In the genomic region with DNA sequence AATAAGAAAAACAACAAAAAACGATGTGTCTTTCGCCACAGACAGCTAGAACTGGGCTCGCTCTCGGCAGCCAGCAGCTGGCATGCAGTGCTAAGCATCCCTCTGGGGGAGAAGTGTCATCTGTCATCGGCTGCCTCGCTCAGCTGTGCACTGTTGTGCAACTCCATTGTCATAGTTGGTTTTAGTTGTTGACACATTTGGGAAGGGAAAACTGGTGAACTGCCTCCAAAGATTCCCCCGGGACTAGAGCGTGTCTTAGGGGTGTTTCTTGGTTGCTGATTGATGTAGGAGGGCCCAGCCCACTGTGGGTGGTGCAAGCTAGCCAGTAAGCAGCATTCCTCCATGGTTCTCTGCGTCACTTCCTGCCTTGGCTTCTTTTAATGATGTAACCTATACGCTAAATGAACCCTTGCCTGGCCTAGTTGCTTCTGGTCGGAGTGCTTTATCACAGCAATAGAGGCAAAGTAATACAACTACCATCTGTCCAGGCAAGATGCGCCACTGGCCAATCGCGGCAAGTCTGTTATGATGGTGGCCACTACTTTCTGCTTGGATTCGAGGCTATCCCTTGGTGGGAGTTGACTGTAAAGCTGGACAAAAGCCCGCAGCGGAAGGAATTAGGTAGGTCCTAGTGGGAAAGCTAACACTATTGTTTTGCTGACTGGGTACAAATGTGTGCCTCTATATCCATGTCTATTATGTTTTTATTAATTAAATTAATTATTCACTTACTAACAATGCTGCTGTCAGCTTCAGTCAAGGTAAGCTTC, we compare ENCODE assay signal across 9 mouse cellular contexts. TPM values are rescaled to one million over a fixed set of nuclear protein-coding genes. Genes with fewer than 3 reads are reported as not detected.
DNase-seq lines count a peak whose midpoint lies in the region; ATAC-seq and TF ChIP-seq lines count a peak whose summit lies in the region.
"Had no signal": no experiment of that assay in that cellular context is flagged by ENCODE, and none has a peak within 500 bp of the region (broad histone marks: within the 10 kb centered on the region; RNA-seq: fewer than 3 reads in every experiment).

No protein-coding gene starts in this region.

- in situ Hi-C loops in CH12.LX (cut with MboI; ENCODE audit: low pct_ligation_motif_present, low pct_unique_long_range_greater_than_20kb, low sequenced_read_pairs), result no loop called here

- 0 out of 2 replicates have a peak, but pooled peaks cover 3% of the 10 kb centered on the region for H3K79me2 ChIP-seq in CH12.LX (replicated peaks; ENCODE audit: control insufficient read depth, extremely low read depth, insufficient read depth, poor library complexity, severe bottlenecking)

- dilution Hi-C loops in CH12.LX (cut with MboI; ENCODE audit: extremely low pct_ligation_motif_present, extremely low pct_unique_long_range_greater_than_20kb, low sequenced_read_pairs), result no loop called here

- H3K36me3 ChIP-seq in heart, embryonic 11.5 days (ENCODE audit: control insufficient read depth, insufficient read depth, low read length), result no peaks in the 10 kb centered on the region
- peaks cover 0 to 38% of the 10 kb centered on the region in 2 experiments for H3K36me3 ChIP-seq in CH12.LX (replicated peaks in 1 of 2; ENCODE audit: control insufficient read depth in 1 of 2, insufficient read depth in 1 of 2, low read length in 1 of 2)
- no peaks in the 10 kb centered on the region for H3K36me3 ChIP-seq in hindbrain, embryonic 14.5 days (replicated peaks; ENCODE audit: control insufficient read depth, insufficient read depth)
- peaks cover 18% of the 10 kb centered on the region for H3K36me3 ChIP-seq in lung, postnatal 0 days (ENCODE audit: insufficient read depth, low read length)

- TF ChIP-seq POLR2A in CH12.LX (IDR thresholded peaks at IDR 0.05; ENCODE audit: low read depth, low read length), result peak; percentile 48
- TF ChIP-seq POLR2A in embryonic fibroblast, embryonic 13.5 days (IDR thresholded peaks at IDR 0.05; ENCODE audit: low read depth, low read length), result no peak

- H3K27ac ChIP-seq in heart, embryonic 11.5 days (ENCODE audit: low read depth, low read length), result no peak overlapping the region
- no peak overlapping the region for H3K27ac ChIP-seq in CH12.LX (ENCODE audit: insufficient read depth, low read depth)
- H3K27ac ChIP-seq in embryonic fibroblast, embryonic 13.5 days (ENCODE audit: insufficient read depth, low read length), result peak overlapping the region; percentile 36; the same call in 1 of the 2 replicates
- H3K27ac ChIP-seq in hindbrain, embryonic 14.5 days, result peak overlapping the region; percentile 63; the same call in 1 of the 2 replicates
- H3K27ac ChIP-seq in lung, postnatal 0 days (ENCODE audit: low read length), result no peak overlapping the region
- H3K27ac ChIP-seq in left cerebral cortex, adult 2 months, result no peak overlapping the region

- H3K4me2 ChIP-seq in heart, embryonic 11.5 days, result no peak overlapping the region
- peak overlapping the region; percentile 7; the same call in 1 of the 2 replicates for H3K4me2 ChIP-seq in CH12.LX (ENCODE audit: insufficient read depth, low read depth, poor library complexity, severe bottlenecking)
- peak overlapping the region; percentile 19 for H3K4me2 ChIP-seq in hindbrain, embryonic 14.5 days (replicated peaks)
- no peak overlapping the region for H3K4me2 ChIP-seq in lung, postnatal 0 days (replicated peaks; ENCODE audit: low read depth, low read length)

- no peak for TF ChIP-seq EP300 in CH12.LX (IDR thresholded peaks at IDR 0.05; ENCODE audit: low read length)
- TF ChIP-seq EP300 in lung, postnatal 0 days (IDR thresholded peaks at IDR 0.05), result peak; percentile 61; the same call in 1 of the 2 replicates

- intact Hi-C loops in left cerebral cortex, adult 2 months (cut with DNase I), result no loop called here

- H3K4me3 ChIP-seq in heart, embryonic 11.5 days (ENCODE audit: low read depth, low read length), result no peak overlapping the region
- peak overlapping the region; percentile 55 to 98 (median 62) for H3K4me3 ChIP-seq in CH12.LX (replicated peaks in 1 of 3; ENCODE audit: low read depth in 2 of 3, low read length in 2 of 3, poor library complexity in 1 of 3)
- no peak overlapping the region for H3K4me3 ChIP-seq in embryonic fibroblast, embryonic 13.5 days (ENCODE audit: insufficient read depth, low read length)
- 0 out of 2 replicates have a peak overlapping the region, but pooled peaks have one; percentile 9 for H3K4me3 ChIP-seq in hindbrain, embryonic 14.5 days (replicated peaks; ENCODE audit: low read length)
- no peak overlapping the region for H3K4me3 ChIP-seq in lung, postnatal 0 days (ENCODE audit: low read depth, low read length)
- no peak overlapping the region for H3K4me3 ChIP-seq in left cerebral cortex, adult 2 months

- H3K9me3 ChIP-seq in heart, embryonic 11.5 days (replicated peaks; ENCODE audit: control insufficient read depth, low read length), result no peaks in the 10 kb centered on the region
- H3K9me3 ChIP-seq in CH12.LX (replicated peaks; ENCODE audit: low read length), result no peaks in the 10 kb centered on the region
- no peaks in the 10 kb centered on the region for H3K9me3 ChIP-seq in hindbrain, embryonic 14.5 days (ENCODE audit: control insufficient read depth, low read length)
- no peaks in the 10 kb centered on the region for H3K9me3 ChIP-seq in lung, postnatal 0 days (ENCODE audit: low read length)

- no peak for TF ChIP-seq RAD21 in CH12.LX (IDR thresholded peaks at IDR 0.05; ENCODE audit: low read depth, low read length)

- peak; percentile 98 for DNase-seq in heart, adult 11 months
- peak; percentile 94 for DNase-seq in CH12.LX (ENCODE audit: extremely low read depth)
- peak; percentile 66 for DNase-seq in hindbrain, embryonic 14.5 days (ENCODE audit: low spot score)
- peak; percentile 89 for DNase-seq in lung, postnatal 0 days (ENCODE audit: low spot score)
- peak; percentile 61 for DNase-seq in thymus, postnatal 4 days
- DNase-seq in left cerebral cortex, adult 2 months (ENCODE audit: extremely low spot score in 1 of 2, low spot score in 2 of 2), result no peak

- no peak for TF ChIP-seq CTCF in CH12.LX (conservative IDR thresholded peaks at IDR 0.05 in 1 of 2, IDR thresholded peaks at IDR 0.05 in 1 of 2; ENCODE audit: low read depth in 2 of 2, low read length in 2 of 2)
- no peak for TF ChIP-seq CTCF in embryonic fibroblast, embryonic 13.5 days (IDR thresholded peaks at IDR 0.05; ENCODE audit: borderline replicate concordance, insufficient read depth, low read length)
- TF ChIP-seq CTCF in lung, postnatal 0 days (IDR thresholded peaks at IDR 0.05), result no peak
- TF ChIP-seq CTCF in left cerebral cortex, adult 2 months (IDR thresholded peaks at IDR 0.05), result no peak

- H3K4me1 ChIP-seq in heart, embryonic 11.5 days (ENCODE audit: control insufficient read depth, insufficient read depth, low read length), result no peaks in the 10 kb centered on the region
- H3K4me1 ChIP-seq in CH12.LX (ENCODE audit: control insufficient read depth in 1 of 2, insufficient read depth in 2 of 2), result peaks cover 5 to 25% of the 10 kb centered on the region in 2 experiments; a peak in 3 of 4 replicates
- no peaks in the 10 kb centered on the region for H3K4me1 ChIP-seq in embryonic fibroblast, embryonic 13.5 days (ENCODE audit: control insufficient read depth, insufficient read depth, low read length)
- H3K4me1 ChIP-seq in hindbrain, embryonic 14.5 days (replicated peaks; ENCODE audit: control insufficient read depth, insufficient read depth, low read length), result no peaks in the 10 kb centered on the region
- H3K4me1 ChIP-seq in lung, postnatal 0 days (ENCODE audit: insufficient read depth, low read depth, low read length), result no peaks in the 10 kb centered on the region

- ATAC-seq in heart, embryonic 11.5 days (replicated peaks; ENCODE audit: insufficient number of reproducible peaks, low FRiP score, low TSS enrichment), result no peak
- peak; percentile 57; the same call in 1 of the 2 replicates for ATAC-seq in hindbrain, embryonic 14.5 days (ENCODE audit: low FRiP score)
- ATAC-seq in lung, postnatal 0 days, result peak; percentile 91
- ATAC-seq: Patski had no signal

- 65% methylated on average over 17 of the region's 17 CpGs for WGBS in heart, embryonic 11.5 days (ENCODE audit: insufficient replicate concordance)
- 53% methylated on average over 17 of the region's 17 CpGs for WGBS in hindbrain, embryonic 14.5 days
- 64% methylated on average over 17 of the region's 17 CpGs for WGBS in lung, postnatal 0 days

- no peak overlapping the region for H3K9ac ChIP-seq in heart, embryonic 11.5 days (ENCODE audit: low read depth, low read length)
- H3K9ac ChIP-seq in CH12.LX (ENCODE audit: insufficient read depth, low read depth), result no peak overlapping the region; the same call in 1 of the 2 replicates
- H3K9ac ChIP-seq in hindbrain, embryonic 14.5 days, result no peak overlapping the region
- no peak overlapping the region for H3K9ac ChIP-seq in lung, postnatal 0 days (replicated peaks; ENCODE audit: low read depth)

- no peaks in the 10 kb centered on the region for H3K27me3 ChIP-seq in heart, embryonic 11.5 days (ENCODE audit: control insufficient read depth, insufficient read depth, low read length)
- no peaks in the 10 kb centered on the region for H3K27me3 ChIP-seq in CH12.LX (replicated peaks)
- no peaks in the 10 kb centered on the region for H3K27me3 ChIP-seq in hindbrain, embryonic 14.5 days (ENCODE audit: control insufficient read depth, insufficient read depth, low read length)
- no peaks in the 10 kb centered on the region for H3K27me3 ChIP-seq in lung, postnatal 0 days (replicated peaks; ENCODE audit: insufficient read depth, low read length)
- H3K27me3 ChIP-seq: Patski had no signal

TF ChIP-seq in CH12.LX, 34 proteins besides CTCF, POLR2A, EP300 and RAD21 (continues in another document):
- no peak for TF ChIP-seq BHLHE40 (IDR thresholded peaks at IDR 0.05; ENCODE audit: low read depth, low read length)

RNA-seq across cellular contexts. Expression of a gene that starts 11.2 kb away (rescaled TPM):
- 41.9 and 44.6 TPM in 2 replicates for polyA plus RNA-seq in heart, embryonic 11.5 days (2014; fragmentation: Nextera tagmentation; extraction: Ambion mirVana)
- 3.2 and 4.9 TPM in 2 replicates for total RNA-seq in CH12.LX (2012; rRNA removed)
- 3.7 and 5.0 TPM in 2 replicates for total RNA-seq in CH12.LX (2014; rRNA removed)
- polyA plus RNA-seq in CH12.LX (2012; ENCODE audit: insufficient read length, low read depth), result 16.1 and 16.4 TPM in 2 replicates
- polyA plus RNA-seq in embryonic fibroblast, embryonic 13.5 days (2011; ENCODE audit: insufficient read length, low read depth, missing spikeins), result 59.6 and 71.3 TPM in 2 replicates
- polyA plus RNA-seq in hindbrain, embryonic 14.5 days (2014; fragmentation: Nextera tagmentation; extraction: Ambion mirVana), result 12.2 and 13.7 TPM in 2 replicates
- 98.3 and 137 TPM in 2 replicates for polyA plus RNA-seq in lung, postnatal 0 days (2015; fragmentation: Nextera tagmentation; extraction: Ambion mirVana)
- total RNA-seq in left cerebral cortex, adult 2 months (2021), result 1 to 10 TPM; 4.2 to 5.5 TPM

RNA-seq across cellular contexts. Expression of a gene that starts 53.0 kb away (rescaled TPM):
- polyA plus RNA-seq in heart, embryonic 11.5 days (2014; fragmentation: Nextera tagmentation; extraction: Ambion mirVana), result 0.08 and 0.11 TPM in 2 replicates
- total RNA-seq in CH12.LX (2012; rRNA removed) (0.80 and 3.4 TPM in 2 replicates), CH12.LX (2014; rRNA removed) (1.3 and 1.6 TPM in 2 replicates)
- polyA plus RNA-seq in CH12.LX (2012; ENCODE audit: insufficient read length, low read depth), result 1.8 and 2.0 TPM in 2 replicates
- polyA plus RNA-seq in embryonic fibroblast, embryonic 13.5 days (2011; ENCODE audit: insufficient read length, low read depth, missing spikeins), result not detected in 2 replicates
- polyA plus RNA-seq in hindbrain, embryonic 14.5 days (2014; fragmentation: Nextera tagmentation; extraction: Ambion mirVana), result 1.1 TPM in 2 replicates
- 5.3 and 6.8 TPM in 2 replicates for polyA plus RNA-seq in lung, postnatal 0 days (2015; fragmentation: Nextera tagmentation; extraction: Ambion mirVana)
- under 1 TPM; 0.28 to 0.43 TPM for total RNA-seq in left cerebral cortex, adult 2 months (2021)

Comparison
In these comparisons a context has a peak if more than half of its experiments do, and no peak if none do; other contexts are left out.
1. DNase-seq: peak in heart, adult 11 months (single experiment), CH12.LX (single experiment), hindbrain, embryonic 14.5 days (single experiment), lung, postnatal 0 days (single experiment) and thymus, postnatal 4 days (single experiment); none in left cerebral cortex, adult 2 months (0 of 2).
2. H3K27ac ChIP-seq: peak in embryonic fibroblast, embryonic 13.5 days (single experiment) and hindbrain, embryonic 14.5 days (single experiment); none in heart, embryonic 11.5 days (single experiment), CH12.LX (single experiment), lung, postnatal 0 days (single experiment) and left cerebral cortex, adult 2 months (single experiment).
3. H3K4me2 ChIP-seq: peak in CH12.LX (single experiment) and hindbrain, embryonic 14.5 days (single experiment); none in heart, embryonic 11.5 days (single experiment) and lung, postnatal 0 days (single experiment).
4. H3K4me3 ChIP-seq: peak in CH12.LX (3 of 3) and hindbrain, embryonic 14.5 days (single experiment); none in heart, embryonic 11.5 days (single experiment), embryonic fibroblast, embryonic 13.5 days (single experiment), lung, postnatal 0 days (single experiment) and left cerebral cortex, adult 2 months (single experiment).